Mouse (Mus musculus): Measurements from ENCODE around the gene Tnk1. TPM values are rescaled to one million over a fixed set of nuclear protein-coding genes. Genes with fewer than 3 reads are reported as not detected.

Gene Tnk1
- total and polyA plus RNA-seq, 3 experiments: 0.25 to 0.35 TPM; not detected in 1

DNA sequence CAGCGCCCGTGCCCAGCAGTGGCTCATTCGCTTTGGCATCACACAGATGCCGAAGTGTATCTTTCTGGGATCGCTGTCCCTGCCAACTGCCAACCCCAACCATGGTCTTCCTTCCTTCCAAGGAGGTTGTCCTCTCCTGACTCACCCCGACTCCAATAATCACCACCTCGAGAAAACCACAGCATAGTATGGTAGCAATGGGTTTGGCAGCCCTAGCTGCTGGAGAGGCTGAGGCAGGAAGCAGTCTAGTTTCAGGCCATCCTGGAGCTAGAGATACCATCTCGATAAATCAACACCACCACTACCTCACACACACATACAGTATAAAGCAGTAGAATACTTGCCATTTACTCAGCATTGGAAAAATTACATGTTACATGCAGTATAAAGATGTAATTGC lies 39.7 kb downstream of the Tnk1 start:
- H3K9ac ChIP-seq (ENCODE audit: control insufficient read depth, low read depth, low read length, poor library complexity, severe bottlenecking): no peak overlapping the region
- no peaks in the 10 kb centered on the region for H3K4me1 ChIP-seq (ENCODE audit: control insufficient read depth in 1 of 2, insufficient read depth in 2 of 2, low read length in 2 of 2)
- H3K9me3 ChIP-seq (replicated peaks; ENCODE audit: insufficient read depth, low read length): no peaks in the 10 kb centered on the region
- no peak overlapping the region for H3K27ac ChIP-seq (ENCODE audit: control insufficient read depth, low read depth, low read length)
- no peak for DNase-seq (ENCODE audit: low read depth, low spot score)
- H3K4me3 ChIP-seq (ENCODE audit: control insufficient read depth in 1 of 2, insufficient read depth in 1 of 2, low read depth in 2 of 2, low read length in 2 of 2): no peak overlapping the region
- TF ChIP-seq CHD2 (IDR thresholded peaks at IDR 0.05; ENCODE audit: low read length) (no peak), TAL1 (IDR thresholded peaks at IDR 0.05; ENCODE audit: low read length) (no peak), MYC (IDR thresholded peaks at IDR 0.05; ENCODE audit: low read depth, low read length) (no peak)
- H3K27me3 ChIP-seq (ENCODE audit: control insufficient read depth in 1 of 2, insufficient read depth in 2 of 2, low read length in 2 of 2): 0 out of 4 replicates have a peak, but pooled peaks cover 0 to 2% of the 10 kb centered on the region in 2 experiments
- no peaks in the 10 kb centered on the region for H3K36me3 ChIP-seq (ENCODE audit: control insufficient read depth in 1 of 2, insufficient read depth in 2 of 2, low read length in 2 of 2)
- H3K79me2 ChIP-seq (ENCODE audit: control insufficient read depth, insufficient read depth, low read length, poor library complexity): no peaks in the 10 kb centered on the region

DNA sequence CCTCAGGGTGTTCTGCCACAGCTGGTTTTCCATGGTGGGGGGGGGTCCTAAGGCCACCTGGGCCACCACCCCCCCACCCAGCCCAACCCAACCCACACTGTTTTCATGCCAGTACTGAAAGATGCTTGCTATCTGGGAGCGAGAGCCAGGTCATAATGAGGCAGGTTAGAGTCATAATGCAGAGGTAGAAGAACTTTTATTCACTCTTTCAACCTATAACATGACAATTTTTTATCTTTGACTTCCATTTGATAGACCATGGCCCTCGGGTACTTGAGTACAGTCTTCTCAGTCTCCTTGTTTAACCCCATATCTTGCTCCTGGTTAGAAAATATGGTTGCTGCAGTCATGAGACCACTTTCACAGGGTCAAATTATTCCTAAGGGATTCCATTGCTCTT lies 40.2 kb downstream of the Tnk1 start, which contains the start of gene Spem2:
Gene Spem2 (minus strand): TSS at position 101 of the 400 bp plus-strand sequence.
- H3K9ac ChIP-seq (ENCODE audit: control insufficient read depth, low read depth, low read length, poor library complexity, severe bottlenecking): no peak within 1 kb of the TSS
- no peak within 1 kb of the TSS for H3K4me3 ChIP-seq (ENCODE audit: control insufficient read depth in 1 of 2, insufficient read depth in 1 of 2, low read depth in 2 of 2, low read length in 2 of 2)
- no peaks in the 10 kb centered on the region for H3K36me3 ChIP-seq (ENCODE audit: control insufficient read depth in 1 of 2, insufficient read depth in 2 of 2, low read length in 2 of 2)
- 0 out of 4 replicates have a peak, but pooled peaks cover 0 to 2% of the 10 kb centered on the region in 2 experiments for H3K27me3 ChIP-seq (ENCODE audit: control insufficient read depth in 1 of 2, insufficient read depth in 2 of 2, low read length in 2 of 2)
- no peaks in the 10 kb centered on the region for H3K79me2 ChIP-seq (ENCODE audit: control insufficient read depth, insufficient read depth, low read length, poor library complexity)
- TF ChIP-seq ETS1 (IDR thresholded peaks at IDR 0.05; ENCODE audit: low read depth, low read length) (no peak), CHD1 (IDR thresholded peaks at IDR 0.05; ENCODE audit: low read depth, low read length) (no peak), EP300 (IDR thresholded peaks at IDR 0.05; ENCODE audit: low read depth in 1 of 2, low read length in 2 of 2) (no peak), TBP (IDR thresholded peaks at IDR 0.05; ENCODE audit: low read depth, low read length) (no peak), MYC (IDR thresholded peaks at IDR 0.05; ENCODE audit: low read depth, low read length) (no peak), E2F4 (IDR thresholded peaks at IDR 0.05; ENCODE audit: borderline replicate concordance, low read depth, low read length) (no peak)
- no peaks in the 10 kb centered on the region for H3K9me3 ChIP-seq (replicated peaks; ENCODE audit: insufficient read depth, low read length)
- H3K27ac ChIP-seq (ENCODE audit: control insufficient read depth, low read depth, low read length): no peak within 1 kb of the TSS
- no peak for DNase-seq (ENCODE audit: low read depth, low spot score)
- H3K4me1 ChIP-seq (ENCODE audit: control insufficient read depth in 1 of 2, insufficient read depth in 2 of 2, low read length in 2 of 2): no peaks in the 10 kb centered on the region

DNA sequence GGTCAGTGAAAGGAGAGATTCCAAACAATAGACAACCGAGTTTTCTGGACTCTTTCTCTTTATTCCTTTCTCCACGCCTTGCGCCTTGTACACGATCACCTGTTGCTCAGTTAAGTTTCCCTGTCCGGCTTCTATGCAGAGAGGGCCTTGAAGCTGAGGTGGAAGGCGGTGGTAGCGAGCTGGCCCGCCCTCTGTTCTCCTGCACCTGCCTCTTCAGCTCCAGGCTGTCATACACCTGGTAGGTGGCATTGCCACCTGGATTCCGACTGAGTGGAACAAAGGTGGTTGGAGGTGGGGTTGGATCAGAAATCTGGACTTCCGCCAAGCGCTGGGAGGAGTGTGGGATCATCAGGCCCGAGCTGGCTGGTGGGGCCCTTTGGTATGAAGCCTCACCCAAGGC lies 42.0 kb downstream of the Tnk1 start:
- peaks cover 0 to 2% of the 10 kb centered on the region in 2 experiments; a peak in 1 of 4 replicates for H3K27me3 ChIP-seq (ENCODE audit: control insufficient read depth in 1 of 2, insufficient read depth in 2 of 2, low read length in 2 of 2)
- TF ChIP-seq MAFK (IDR thresholded peaks at IDR 0.05; ENCODE audit: borderline replicate concordance, low read depth, low read length): no peak
- TF ChIP-seq GABPA (IDR thresholded peaks at IDR 0.05; ENCODE audit: low read depth, low read length): no peak
- TF ChIP-seq ZNF384 (IDR thresholded peaks at IDR 0.05; ENCODE audit: low read depth, low read length): no peak
- no peak for TF ChIP-seq EP300 (IDR thresholded peaks at IDR 0.05; ENCODE audit: low read depth in 1 of 2, low read length in 2 of 2)
- TF ChIP-seq ZC3H11A (IDR thresholded peaks at IDR 0.05; ENCODE audit: low read depth, low read length): no peak
- TF ChIP-seq ZMIZ1 (IDR thresholded peaks at IDR 0.05; ENCODE audit: low read depth, low read length): no peak
- no peak for TF ChIP-seq KAT2A (conservative IDR thresholded peaks at IDR 0.05; ENCODE audit: low read depth, low read length)
- no peak for TF ChIP-seq E2F4 (IDR thresholded peaks at IDR 0.05; ENCODE audit: borderline replicate concordance, low read depth, low read length)
- no peak for TF ChIP-seq TCF12 (IDR thresholded peaks at IDR 0.05; ENCODE audit: low read depth, low read length)
- TF ChIP-seq UBTF (IDR thresholded peaks at IDR 0.05; ENCODE audit: borderline replicate concordance, insufficient read depth, low read depth, low read length): no peak
- no peak for TF ChIP-seq ZKSCAN1 (IDR thresholded peaks at IDR 0.05; ENCODE audit: low read depth, low read length)
- TF ChIP-seq SMC3 (IDR thresholded peaks at IDR 0.05; ENCODE audit: low read depth, low read length): no peak
- no peak for TF ChIP-seq POLR2A (IDR thresholded peaks at IDR 0.05; ENCODE audit: control insufficient read depth in 1 of 2, insufficient read depth in 1 of 2, low read depth in 1 of 2, low read length in 2 of 2, poor library complexity in 1 of 2)
- TF ChIP-seq POLR2AphosphoS5 (IDR thresholded peaks at IDR 0.05; ENCODE audit: borderline replicate concordance, low read depth, low read length): no peak
- no peak for TF ChIP-seq GATA1 (IDR thresholded peaks at IDR 0.05; ENCODE audit: low read depth, low read length)
- no peaks in the 10 kb centered on the region for H3K79me2 ChIP-seq (ENCODE audit: control insufficient read depth, insufficient read depth, low read length, poor library complexity)
- no peaks in the 10 kb centered on the region for H3K9me3 ChIP-seq (replicated peaks; ENCODE audit: insufficient read depth, low read length)
- no peak overlapping the region for H3K27ac ChIP-seq (ENCODE audit: control insufficient read depth, low read depth, low read length)
- H3K9ac ChIP-seq (ENCODE audit: control insufficient read depth, low read depth, low read length, poor library complexity, severe bottlenecking): no peak overlapping the region
- no peak overlapping the region for H3K4me3 ChIP-seq (ENCODE audit: control insufficient read depth in 1 of 2, insufficient read depth in 1 of 2, low read depth in 2 of 2, low read length in 2 of 2)
- no peak for DNase-seq (ENCODE audit: low read depth, low spot score)
- no peaks in the 10 kb centered on the region for H3K36me3 ChIP-seq (ENCODE audit: control insufficient read depth in 1 of 2, insufficient read depth in 2 of 2, low read length in 2 of 2)
- no peaks in the 10 kb centered on the region for H3K4me1 ChIP-seq (ENCODE audit: control insufficient read depth in 1 of 2, insufficient read depth in 2 of 2, low read length in 2 of 2)

Measured in MEL (cell line).